Mouse (Mus musculus) kidney, embryonic 14.5 days (tissue): Measurements from ENCODE around the gene C2cd4d. TPM values are rescaled to one million over a fixed set of nuclear protein-coding genes. Genes with fewer than 3 reads are reported as not detected.

Experiments
- ATAC-seq: fragments of 200-750 bp; cut with Nextera tagmentation; 2 replicates; pipeline ENCODE4 v1.8.0; 2017; ENCODE audit warnings: moderate number of reproducible peaks, mild to moderate bottlenecking, moderate TSS enrichment, moderate library complexity; ENCODE audit not compliant: low FRiP score, low TSS enrichment
- H3K27ac ChIP-seq: fragments of 300-500 bp; sonication (generic); 2 replicates; pipeline ENCODE4 v1.5.1; 2014; ENCODE audit warnings: low read depth, mild to moderate bottlenecking, low read length, moderate library complexity, mixed read lengths
- H3K27me3 ChIP-seq: fragments of 300-500 bp; sonication (generic); 2 replicates; pipeline ENCODE4 v1.6.1; 2014; ENCODE audit warnings: mild to moderate bottlenecking, low read length; ENCODE audit not compliant: control insufficient read depth, insufficient read depth
- H3K36me3 ChIP-seq: fragments of 300-500 bp; sonication (generic); 2 replicates; pipeline ENCODE4 v1.6.1; 2014; ENCODE audit warnings: low read length, mixed read lengths; ENCODE audit not compliant: control insufficient read depth, insufficient read depth
- H3K4me1 ChIP-seq: fragments of 300-500 bp; sonication (generic); 2 replicates; pipeline ENCODE4 v1.6.1; 2014; ENCODE audit warnings: low read length, mixed read lengths; ENCODE audit not compliant: control insufficient read depth, insufficient read depth
- H3K4me2 ChIP-seq: fragments of 300-500 bp; sonication (generic); replicated peaks from 2 replicates; pipeline ENCODE4 v1.6.1; 2014; ENCODE audit warnings: low read depth, mild to moderate bottlenecking, low read length
- H3K4me3 ChIP-seq: fragments of 300-500 bp; sonication (generic); 2 replicates; pipeline ENCODE4 v1.5.1; 2014; ENCODE audit warnings: mild to moderate bottlenecking, low read length
- H3K9ac ChIP-seq: fragments of 300-500 bp; sonication (generic); 2 replicates; pipeline ENCODE4 v1.6.1; 2014; ENCODE audit warnings: low read depth, mild to moderate bottlenecking, low read length, moderate library complexity
- H3K9me3 ChIP-seq: fragments of 300-500 bp; sonication (generic); 2 replicates; pipeline ENCODE4 v1.6.1; 2016; ENCODE audit warnings: low read length; ENCODE audit not compliant: control insufficient read depth
- WGBS: fragments of 180-500 bp; shearing (Covaris S2); extraction: QIAGEN DNeasy Blood & Tissue Kit; methylation state at CpG from one replicate; pipeline ENCODE4 v1.1.7; 2014; 5-methylcytosine and 5-hydroxymethylcytosine counted together
- polyA plus RNA-seq: library from polyadenylated mRNA; unstranded; fragments of >200 nt; fragmentation: Nextera tagmentation; extraction: Ambion mirVana; gene quantifications from 2 replicates; pipeline ENCODE4 v1.2.1, GENCODE M21; 2014

C2cd4d gene
- polyA plus RNA-seq, 1 experiment from 2014 or later = 1.5 TPM

- peak within 1 kb of the TSS; percentile 38 for H3K4me3 ChIP-seq
- H3K4me1 ChIP-seq = peaks cover 6% of the 10 kb centered on the region; the same call in 1 of the 2 replicates
- H3K9ac ChIP-seq = peak within 1 kb of the TSS; percentile 58
- 0 out of 2 replicates have a peak, but pooled peaks cover 3% of the 10 kb centered on the region for H3K27me3 ChIP-seq
- H3K9me3 ChIP-seq = no peaks in the 10 kb centered on the region
- H3K27ac ChIP-seq = no peak within 1 kb of the TSS
- ATAC-seq = peak; percentile 99
- peak within 1 kb of the TSS; percentile 74 for H3K4me2 ChIP-seq
- 9% methylated on average over 52 of the region's 52 CpGs for WGBS
- no peaks in the 10 kb centered on the region for H3K36me3 ChIP-seq
These were observed 50.9 kb downstream of the C2cd4d start, which contains the start of gene Tdrkh for GRCm38 (mm10) chr3:94413031-94413679. Gene Tdrkh, plus strand, starts transcription at chr3:94413273.

Other genes with a start within 250 kb of the C2cd4d start
- gene Gm10696, start 184.2 kb upstream of the C2cd4d start, polyA plus RNA-seq = not detected in 2 replicates
- gene Gm5286, start 165.7 kb upstream of the C2cd4d start, polyA plus RNA-seq = not detected in 2 replicates
- not detected in 2 replicates for gene Gm4778, start 98.4 kb upstream of the C2cd4d start, polyA plus RNA-seq
- gene Them4, start 52.3 kb upstream of the C2cd4d start, polyA plus RNA-seq = 10.2 and 12.0 TPM in 2 replicates
- not detected in 2 replicates for gene Them5, start 20.3 kb upstream of the C2cd4d start, polyA plus RNA-seq
- 3.4 and 6.1 TPM in 2 replicates for gene Rorc, start 10.4 kb downstream of the C2cd4d start, polyA plus RNA-seq
- 0.17 and 0.24 TPM in 2 replicates for gene Lingo4, start 36.1 kb downstream of the C2cd4d start, polyA plus RNA-seq
- 13.1 and 13.3 TPM in 2 replicates for gene Tdrkh, start 50.8 kb downstream of the C2cd4d start, polyA plus RNA-seq
- 71.3 and 73.7 TPM in 2 replicates for gene Mrpl9, start 80.9 kb downstream of the C2cd4d start, polyA plus RNA-seq
- gene Oaz3, start 81.5 kb downstream of the C2cd4d start, polyA plus RNA-seq = 0.28 and 0.40 TPM in 2 replicates
- gene Celf3, start 115.9 kb downstream of the C2cd4d start, polyA plus RNA-seq = 0.34 and 0.53 TPM in 2 replicates
- 0.91 and 1.7 TPM in 2 replicates for gene Riiad1, start 117.9 kb downstream of the C2cd4d start, polyA plus RNA-seq
- gene Snx27, start 220.3 kb downstream of the C2cd4d start, polyA plus RNA-seq = 31.8 and 38.7 TPM in 2 replicates